Mouse (Mus musculus): ENCODE measurements around the gene Sema4c.

- TF ChIP-seq CTCF (IDR thresholded peaks at IDR 0.05; ENCODE audit: low read depth) (no peak), EP300 (IDR thresholded peaks at IDR 0.05; ENCODE audit: low read depth) (no peak)
Observed at GRCm38 (mm10) chr1:36568776-36569175, 10.6 kb upstream of the Sema4c start.
